Mouse (Mus musculus) urinary bladder, adult 2 months (tissue): ENCODE results near the gene Med1. TPM values are rescaled to one million over a fixed set of nuclear protein-coding genes. Genes with fewer than 3 reads are reported as not detected.
"Not testable (repeated sequence)": the region's sequence is repeated elsewhere in the genome, so short reads cannot be mapped to it uniquely, and the experiment has no call there.

Experiments
- DNase-seq: peaks from one replicate; pipeline ENCODE4 v3.0.0; 2022; ENCODE audit warnings: low spot score
- polyA plus RNA-seq: library from polyadenylated mRNA; depleted of rRNA; stranded (reverse); fragments of >200 nt; gene quantifications from 2 replicates; pipeline ENCODE4 v1.2.3, GENCODE M21; 2012; rRNA removed

The Med1 gene
- polyA plus RNA-seq, result 20.7 and 21.2 TPM in 2 replicates

GRCm38 (mm10) chr11:98192901-98193805 is at the start of gene Med1:
Gene Med1, minus strand, starts transcription at chr11:98193293.
- peak; percentile 77 for DNase-seq

- DNase-seq, result no peak
Observed at GRCm38 (mm10) chr11:98238995-98239394, 45.9 kb upstream of the Med1 start.

- DNase-seq, result no peak
Observed at GRCm38 (mm10) chr11:98238416-98238815, 45.3 kb upstream of the Med1 start.

- no peak for DNase-seq
Observed at GRCm38 (mm10) chr11:98226349-98226748, 33.3 kb upstream of the Med1 start.

- DNase-seq, result no peak
Observed at GRCm38 (mm10) chr11:98213311-98213710, 20.2 kb upstream of the Med1 start.

- not testable (repeated sequence) for DNase-seq
Observed at GRCm38 (mm10) chr11:98209661-98210060, 16.6 kb upstream of the Med1 start.

- DNase-seq, result not testable (repeated sequence)
Observed at GRCm38 (mm10) chr11:98206281-98206680, 13.2 kb upstream of the Med1 start.

GRCm38 (mm10) chr11:98205463-98205862 is 12.4 kb upstream of the Med1 start:
- DNase-seq, result no peak

- DNase-seq, result no peak
Observed at GRCm38 (mm10) chr11:98203931-98204421, 10.9 kb upstream of the Med1 start.

- DNase-seq, result peak; percentile 53
Observed at GRCm38 (mm10) chr11:98203351-98203911, 10.3 kb upstream of the Med1 start.

- DNase-seq, result peak; percentile 85
Observed at GRCm38 (mm10) chr11:98202641-98203350, 9.7 kb upstream of the Med1 start, which contains the start of gene Cdk12. Gene Cdk12, plus strand, starts transcription at chr11:98203059.

- DNase-seq, result peak; percentile 27
Observed at GRCm38 (mm10) chr11:98201791-98202640, 8.9 kb upstream of the Med1 start.

GRCm38 (mm10) chr11:98190820-98191219 is 2.3 kb downstream of the Med1 start:
- no peak for DNase-seq

GRCm38 (mm10) chr11:98187640-98188395 is 5.3 kb downstream of the Med1 start:
- no peak for DNase-seq

GRCm38 (mm10) chr11:98182149-98182548 is 10.9 kb downstream of the Med1 start:
- DNase-seq, result not testable (repeated sequence)

GRCm38 (mm10) chr11:98168400-98168799 is 24.7 kb downstream of the Med1 start:
- no peak for DNase-seq

GRCm38 (mm10) chr11:98155094-98155493 is 38.0 kb downstream of the Med1 start:
- no peak for DNase-seq

- DNase-seq, result no peak
Observed at GRCm38 (mm10) chr11:98150625-98151156, 42.4 kb downstream of the Med1 start.

- peak; percentile 71 for DNase-seq
Observed at GRCm38 (mm10) chr11:98149786-98150624, 43.1 kb downstream of the Med1 start, which contains the start of gene Fbxl20. Gene Fbxl20, minus strand, starts transcription at chr11:98150403.
